Mouse (Mus musculus) olfactory bulb, adult 2 months (tissue): ENCODE measurements at regions not wholly inside any gene's neighbourhood (a gene's known extent, or its start where the extent isn't known, plus 50 kb on each side); places are given as distances from the start of the nearest gene placed in this dataset.

Experiments used
- CTCF ChIP-seq: fragments of 200-500 bp; IDR thresholded peaks from 2 replicates; pipeline ENCODE4 v1.5.1; 2012; ENCODE audit warnings: low read depth, mild to moderate bottlenecking, low read length, moderate library complexity; ENCODE audit not compliant: insufficient read depth
- POLR2A ChIP-seq: fragments of 200-500 bp; IDR thresholded peaks from 2 replicates; pipeline ENCODE4 v1.6.1; 2012; ENCODE audit warnings: mild to moderate bottlenecking, low read depth, low read length, moderate library complexity; ENCODE audit not compliant: insufficient read depth

GRCm38 (mm10) chr4:142633667-142634350, 394.6 kb upstream of the Kazn start:
- TF ChIP-seq CTCF = no peak
- no peak for TF ChIP-seq POLR2A
